21 mouse cellular contexts compared by ENCODE assay signal in genomic region chrX:19206420-19206819, GRCm38 (mm10).
DNase-seq lines count a peak whose midpoint lies in the region; ATAC-seq and TF ChIP-seq lines count a peak whose summit lies in the region.
"Had no signal": no experiment of that assay in that cellular context is flagged by ENCODE, and none has a peak within 500 bp of the region (broad histone marks: within the 10 kb centered on the region; RNA-seq: fewer than 3 reads in every experiment).

No protein-coding gene starts in this region.

- no peak for TF ChIP-seq EP300 in liver, postnatal 0 days (IDR thresholded peaks at IDR 0.05; ENCODE audit: low read depth)

- no peaks in the 10 kb centered on the region for H3K27me3 ChIP-seq in liver, adult 2 months (ENCODE audit: control insufficient read depth, insufficient read depth, low read length)
- no peaks in the 10 kb centered on the region for H3K27me3 ChIP-seq in liver, postnatal 0 days (ENCODE audit: insufficient read depth, low read length)
- H3K27me3 ChIP-seq in splenic B cell, adult 2 months (ENCODE audit: control insufficient read depth, insufficient read depth, low read length, poor library complexity, severe bottlenecking): no peaks in the 10 kb centered on the region
- H3K27me3 ChIP-seq: heart, embryonic 15.5 days; neural tube, embryonic 13.5 days had no signal

- DNase-seq in adrenal gland, adult 2 months: peak; percentile 28
- no peak for DNase-seq in adrenal gland, postnatal 25 days
- peak; percentile 65 for DNase-seq in liver, adult 2 months (ENCODE audit: extremely low read depth, low read depth, low spot score)
- no peak for DNase-seq in liver, postnatal 0 days
- peak; percentile 71 for DNase-seq in NIH3T3 (ENCODE audit: low read depth)
- peak; percentile 1 for DNase-seq in splenic B cell, adult 2 months (ENCODE audit: low read depth, low spot score)
- DNase-seq in thymus, postnatal 10 days (ENCODE audit: low spot score in 2 of 2): no peak
- DNase-seq in MN1 (ENCODE audit: low spot score): no peak
- DNase-seq: cerebellum, adult 11-12 months; cerebellum, postnatal 36 days; left cerebral cortex, postnatal 4 days; thymus, postnatal 4 days had no signal

- H3K4me2 ChIP-seq in liver, postnatal 0 days (ENCODE audit: low read depth, low read length): no peak overlapping the region
- H3K4me2 ChIP-seq: heart, embryonic 15.5 days; liver, embryonic 11.5 days; midbrain, embryonic 11.5 days; neural tube, embryonic 13.5 days had no signal

- no peaks in the 10 kb centered on the region for H3K36me3 ChIP-seq in liver, adult 2 months (ENCODE audit: control insufficient read depth, insufficient read depth, low read length)
- no peaks in the 10 kb centered on the region for H3K36me3 ChIP-seq in liver, postnatal 0 days (replicated peaks; ENCODE audit: insufficient read depth, low read length)
- no peaks in the 10 kb centered on the region for H3K36me3 ChIP-seq in splenic B cell, adult 2 months (ENCODE audit: control insufficient read depth, insufficient read depth, low read length, poor library complexity, severe bottlenecking)
- H3K36me3 ChIP-seq: heart, embryonic 15.5 days; hindbrain, embryonic 10.5 days; neural tube, embryonic 13.5 days had no signal

- TF ChIP-seq CTCF in liver, adult 2 months (IDR thresholded peaks at IDR 0.05; ENCODE audit: low read depth, low read length): 0 out of 2 replicates have a peak, but pooled peaks have one; percentile 8
- no peak for TF ChIP-seq CTCF in liver, postnatal 0 days (IDR thresholded peaks at IDR 0.05; ENCODE audit: low read depth)

- peaks cover 2% of the 10 kb centered on the region; the same call in 1 of the 2 replicates for H3K4me1 ChIP-seq in liver, adult 2 months (ENCODE audit: control insufficient read depth, insufficient read depth, low read length)
- no peaks in the 10 kb centered on the region for H3K4me1 ChIP-seq in liver, postnatal 0 days (ENCODE audit: insufficient read depth)
- H3K4me1 ChIP-seq: heart, embryonic 15.5 days; hindbrain, embryonic 10.5 days; neural tube, embryonic 13.5 days had no signal

- WGBS in liver, adult 2 months: 7% methylated on average over 1 of the region's 1 CpGs
- WGBS in liver, postnatal 0 days (ENCODE audit: insufficient replicate concordance): 63% methylated on average over 1 of the region's 1 CpGs

- no peak overlapping the region for H3K27ac ChIP-seq in liver, adult 2 months (replicated peaks; ENCODE audit: insufficient read depth, low read depth, low read length)
- no peak overlapping the region for H3K27ac ChIP-seq in liver, postnatal 0 days (ENCODE audit: low read depth)
- H3K27ac ChIP-seq: heart, embryonic 15.5 days; hindbrain, embryonic 10.5 days; layer of hippocampus, adult 2 months; neural tube, embryonic 13.5 days had no signal

- H3K79me2 ChIP-seq in liver, adult 2 months (ENCODE audit: control insufficient read depth, insufficient read depth, low read length): no peaks in the 10 kb centered on the region

- H3K9me3 ChIP-seq in liver, postnatal 0 days (ENCODE audit: low read length): no peaks in the 10 kb centered on the region
- H3K9me3 ChIP-seq: G1E; heart, embryonic 15.5 days; hindbrain, embryonic 10.5 days; neural tube, embryonic 13.5 days had no signal

- no peak for TF ChIP-seq POLR2A in liver, adult 2 months (IDR thresholded peaks at IDR 0.05; ENCODE audit: extremely low read depth, insufficient read depth, low read length)

- no peak for ATAC-seq in liver, postnatal 0 days
- ATAC-seq: forebrain, embryonic 14.5 days had no signal

- H3K4me3 ChIP-seq in liver, adult 2 months (ENCODE audit: insufficient read depth, low read depth, low read length): no peak overlapping the region
- no peak overlapping the region for H3K4me3 ChIP-seq in liver, postnatal 0 days (ENCODE audit: low read depth, low read length)
- H3K4me3 ChIP-seq: erythroblast, embryonic 14.5 days; heart, embryonic 15.5 days; hindbrain, embryonic 10.5 days; layer of hippocampus, adult 2 months; neural tube, embryonic 13.5 days had no signal

- H3K9ac ChIP-seq in liver, adult 2 months (ENCODE audit: low read depth, low read length): no peak overlapping the region
- H3K9ac ChIP-seq in liver, postnatal 0 days (replicated peaks): no peak overlapping the region
- H3K9ac ChIP-seq: heart, embryonic 15.5 days; neural tube, embryonic 13.5 days had no signal

Comparison
In these comparisons a context has a peak if more than half of its experiments do, and no peak if none do; other contexts are left out.
1. DNase-seq: peak in adrenal gland, adult 2 months (single experiment), liver, adult 2 months (single experiment), NIH3T3 (single experiment) and splenic B cell, adult 2 months (single experiment); none in adrenal gland, postnatal 25 days (single experiment), liver, postnatal 0 days (single experiment), thymus, postnatal 10 days (0 of 2) and MN1 (single experiment).